Mouse (Mus musculus) lung, adult 2 months (tissue): ENCODE data around the gene Erlin1.

ENCODE experiments used
- CTCF ChIP-seq: fragments of 200-500 bp; IDR thresholded peaks from 2 replicates; pipeline ENCODE4 v1.5.1; 2011; ENCODE audit warnings: mild to moderate bottlenecking, low read length, control low read depth; ENCODE audit not compliant: insufficient read depth
- POLR2A ChIP-seq: fragments of 200-500 bp; IDR thresholded peaks from 2 replicates; pipeline ENCODE4 v1.6.1; 2011; ENCODE audit warnings: low read depth, mild to moderate bottlenecking, control low read depth, low read length, borderline replicate concordance; ENCODE audit errors: extremely low read depth

GRCm38 (mm10) chr19:44080920-44081319, 11.3 kb upstream of the Erlin1 start:
- TF ChIP-seq CTCF (no peak), POLR2A (no peak)
